Mouse (Mus musculus) embryonic facial prominence, embryonic 13.5 days (tissue): ENCODE measurements at regions not wholly inside any gene's neighbourhood (a gene's known extent, or its start where the extent isn't known, plus 50 kb on each side); places are given as distances from the start of the nearest gene placed in this dataset.

Source experiments
- ATAC-seq: fragments of 200-750 bp; cut with Nextera tagmentation; 2 replicates; pipeline ENCODE4 v1.8.0; 2017; ENCODE audit warnings: low read depth; ENCODE audit not compliant: insufficient number of reproducible peaks, insufficient read depth, low FRiP score, low TSS enrichment
- H3K27ac ChIP-seq: fragments of 300-500 bp; sonication (generic); 2 replicates; pipeline ENCODE4 v1.5.1; 2015; ENCODE audit warnings: moderate library complexity, mild to moderate bottlenecking, inconsistent platforms
- H3K27me3 ChIP-seq: fragments of 300-500 bp; sonication (generic); 2 replicates; pipeline ENCODE4 v1.6.1; 2015; ENCODE audit warnings: mild to moderate bottlenecking, inconsistent platforms
- H3K36me3 ChIP-seq: fragments of 300-500 bp; sonication (generic); 2 replicates; pipeline ENCODE4 v1.6.1; 2015; ENCODE audit warnings: mild to moderate bottlenecking, inconsistent platforms
- H3K4me1 ChIP-seq: fragments of 300-500 bp; sonication (generic); 2 replicates; pipeline ENCODE4 v1.6.1; 2015; ENCODE audit warnings: inconsistent platforms
- H3K4me2 ChIP-seq: fragments of 300-500 bp; sonication (generic); 2 replicates; pipeline ENCODE4 v1.6.1; 2015; ENCODE audit warnings: moderate library complexity, mild to moderate bottlenecking, inconsistent platforms
- H3K4me3 ChIP-seq: fragments of 300-500 bp; sonication (generic); 2 replicates; pipeline ENCODE4 v1.5.1; 2015; ENCODE audit warnings: mild to moderate bottlenecking, inconsistent platforms
- H3K9ac ChIP-seq: fragments of 300-500 bp; sonication (generic); 2 replicates; pipeline ENCODE4 v1.6.1; 2015; ENCODE audit warnings: mild to moderate bottlenecking, inconsistent platforms
- H3K9me3 ChIP-seq: fragments of 300-500 bp; sonication (generic); 2 replicates; pipeline ENCODE4 v1.6.1; 2016; ENCODE audit warnings: inconsistent platforms
- WGBS: fragments of 180-500 bp; shearing (Covaris S2); methylation state at CpG from one replicate; pipeline ENCODE4 v1.1.7; 2015; ENCODE audit warnings: mixed read lengths; 5-methylcytosine and 5-hydroxymethylcytosine counted together

- Histone ChIP-seq H3K4me2 (no peak overlapping the region), H3K9me3 (no peaks in the 10 kb centered on the region), H3K36me3 (no peaks in the 10 kb centered on the region), H3K27me3 (no peaks in the 10 kb centered on the region), H3K9ac (no peak overlapping the region), H3K4me1 (no peaks in the 10 kb centered on the region), H3K4me3 (no peak overlapping the region), H3K27ac (no peak overlapping the region)
- no peak for ATAC-seq
- 79% methylated on average over 9 of the region's 9 CpGs for WGBS
Measured at GRCm38 (mm10) chr13:103683169-103683568, 91.2 kb downstream of the Srek1 start.

- no peak for ATAC-seq
- 83% methylated on average over 4 of the region's 4 CpGs for WGBS
- Histone ChIP-seq H3K9ac (no peak overlapping the region), H3K4me1 (no peaks in the 10 kb centered on the region), H3K27me3 (no peaks in the 10 kb centered on the region), H3K4me2 (no peak overlapping the region), H3K9me3 (no peaks in the 10 kb centered on the region), H3K4me3 (no peak overlapping the region), H3K36me3 (no peaks in the 10 kb centered on the region), H3K27ac (no peak overlapping the region)
Measured at GRCm38 (mm10) chr13:103680740-103681139, 93.7 kb downstream of the Srek1 start.

GRCm38 (mm10) chr13:103680052-103680451 is 94.4 kb downstream of the Srek1 start:
- no peaks in the 10 kb centered on the region for H3K4me1 ChIP-seq
- H3K27me3 ChIP-seq, result no peaks in the 10 kb centered on the region
- no peak overlapping the region for H3K9ac ChIP-seq
- WGBS, result 74% methylated on average over 7 of the region's 7 CpGs
- no peak overlapping the region for H3K27ac ChIP-seq
- no peak overlapping the region for H3K4me2 ChIP-seq
- ATAC-seq, result no peak
- H3K4me3 ChIP-seq, result no peak overlapping the region
- H3K36me3 ChIP-seq, result no peaks in the 10 kb centered on the region
- H3K9me3 ChIP-seq, result no peaks in the 10 kb centered on the region

GRCm38 (mm10) chr13:103676831-103677230 is 97.6 kb downstream of the Srek1 start:
- Histone ChIP-seq H3K4me1 (no peaks in the 10 kb centered on the region), H3K9ac (no peak overlapping the region), H3K9me3 (no peaks in the 10 kb centered on the region), H3K27me3 (no peaks in the 10 kb centered on the region), H3K4me2 (no peak overlapping the region), H3K36me3 (no peaks in the 10 kb centered on the region), H3K27ac (no peak overlapping the region), H3K4me3 (no peak overlapping the region)
- ATAC-seq, result no peak
- WGBS, result 74% methylated on average over 13 of the region's 13 CpGs

- Histone ChIP-seq H3K4me2 (no peak overlapping the region), H3K27me3 (no peaks in the 10 kb centered on the region), H3K27ac (no peak overlapping the region), H3K9ac (no peak overlapping the region), H3K4me3 (no peak overlapping the region), H3K36me3 (no peaks in the 10 kb centered on the region), H3K9me3 (no peaks in the 10 kb centered on the region), H3K4me1 (no peaks in the 10 kb centered on the region)
- no peak for ATAC-seq
- WGBS, result 79% methylated on average over 5 of the region's 5 CpGs
Measured at GRCm38 (mm10) chr13:103676221-103676620, 98.2 kb downstream of the Srek1 start.

- H3K27me3 ChIP-seq, result no peaks in the 10 kb centered on the region
- no peaks in the 10 kb centered on the region for H3K36me3 ChIP-seq
- no peak for ATAC-seq
- H3K4me2 ChIP-seq, result no peak overlapping the region
- no peak overlapping the region for H3K4me3 ChIP-seq
- H3K4me1 ChIP-seq, result no peaks in the 10 kb centered on the region
- H3K27ac ChIP-seq, result no peak overlapping the region
- no peak overlapping the region for H3K9ac ChIP-seq
- H3K9me3 ChIP-seq, result no peaks in the 10 kb centered on the region
Measured at GRCm38 (mm10) chr13:103670611-103671010, 103.8 kb downstream of the Srek1 start.

- H3K4me1 ChIP-seq, result no peaks in the 10 kb centered on the region
- no peaks in the 10 kb centered on the region for H3K27me3 ChIP-seq
- no peak overlapping the region for H3K27ac ChIP-seq
- H3K9ac ChIP-seq, result no peak overlapping the region
- H3K4me3 ChIP-seq, result no peak overlapping the region
- no peaks in the 10 kb centered on the region for H3K36me3 ChIP-seq
- ATAC-seq, result no peak
- 88% methylated on average over 4 of the region's 4 CpGs for WGBS
- H3K4me2 ChIP-seq, result no peak overlapping the region
- H3K9me3 ChIP-seq, result no peaks in the 10 kb centered on the region
Measured at GRCm38 (mm10) chr13:103669856-103670255, 104.6 kb downstream of the Srek1 start.

GRCm38 (mm10) chr13:103667749-103668148 is 106.7 kb downstream of the Srek1 start:
- Histone ChIP-seq H3K4me3 (no peak overlapping the region), H3K9ac (no peak overlapping the region), H3K36me3 (no peaks in the 10 kb centered on the region), H3K27me3 (no peaks in the 10 kb centered on the region), H3K4me1 (no peaks in the 10 kb centered on the region), H3K27ac (no peak overlapping the region), H3K4me2 (no peak overlapping the region), H3K9me3 (no peaks in the 10 kb centered on the region)
- 90% methylated on average over 2 of the region's 2 CpGs for WGBS
- ATAC-seq, result no peak

- Histone ChIP-seq H3K27me3 (no peaks in the 10 kb centered on the region), H3K4me1 (no peaks in the 10 kb centered on the region), H3K9me3 (no peaks in the 10 kb centered on the region), H3K9ac (no peak overlapping the region), H3K4me2 (no peak overlapping the region), H3K27ac (no peak overlapping the region), H3K4me3 (no peak overlapping the region), H3K36me3 (no peaks in the 10 kb centered on the region)
- ATAC-seq, result no peak
- 28% methylated on average over 11 of the region's 11 CpGs for whole genome bisulfite sequencing
Measured at GRCm38 (mm10) chr13:103660248-103660996, 114.0 kb downstream of the Srek1 start.

- Histone ChIP-seq H3K27me3 (no peaks in the 10 kb centered on the region), H3K9ac (no peak overlapping the region), H3K36me3 (no peaks in the 10 kb centered on the region), H3K4me2 (no peak overlapping the region), H3K9me3 (no peaks in the 10 kb centered on the region), H3K4me3 (no peak overlapping the region), H3K4me1 (no peaks in the 10 kb centered on the region), H3K27ac (no peak overlapping the region)
- no peak for ATAC-seq
- WGBS, result 90% methylated on average over 2 of the region's 2 CpGs
Measured at GRCm38 (mm10) chr13:103655966-103656365, 118.4 kb downstream of the Srek1 start.

- H3K36me3 ChIP-seq, result no peaks in the 10 kb centered on the region
- WGBS, result 83% methylated on average over 4 of the region's 4 CpGs
- H3K4me1 ChIP-seq, result no peaks in the 10 kb centered on the region
- no peak overlapping the region for H3K4me2 ChIP-seq
- no peak overlapping the region for H3K9ac ChIP-seq
- H3K27me3 ChIP-seq, result no peaks in the 10 kb centered on the region
- H3K4me3 ChIP-seq, result no peak overlapping the region
- H3K9me3 ChIP-seq, result no peaks in the 10 kb centered on the region
- no peak overlapping the region for H3K27ac ChIP-seq
- no peak for ATAC-seq
Measured at GRCm38 (mm10) chr13:103653216-103653615, 121.2 kb downstream of the Srek1 start.

GRCm38 (mm10) chr13:103649383-103649782 is 125.0 kb downstream of the Srek1 start:
- no peaks in the 10 kb centered on the region for H3K36me3 ChIP-seq

More at GRCm38 (mm10) chr13:103649383-103649782, 125.0 kb downstream of the Srek1 start:
- Histone ChIP-seq H3K9me3 (no peaks in the 10 kb centered on the region), H3K4me3 (no peak overlapping the region), H3K27ac (no peak overlapping the region), H3K4me1 (no peaks in the 10 kb centered on the region), H3K4me2 (no peak overlapping the region), H3K27me3 (no peaks in the 10 kb centered on the region), H3K9ac (no peak overlapping the region)
- ATAC-seq, result no peak
- WGBS, result 90% methylated on average over 3 of the region's 3 CpGs
